Mouse (Mus musculus) layer of hippocampus, postnatal 10 days (tissue): Measurements from ENCODE around the gene Pkn2. TPM values are rescaled to one million over a fixed set of nuclear protein-coding genes. Genes with fewer than 3 reads are reported as not detected.

Source experiments
- DNase-seq, 2 experiments: peaks; one replicate each; pipeline ENCODE4 v3.0.0; 2021; ENCODE audit warnings: low spot score in 2 of 2
- total RNA-seq, 2 experiments: library from RNA; stranded (reverse); gene quantifications; 2 replicates each; pipeline ENCODE4 v1.2.3; 2021

Gene Pkn2
- total RNA-seq, 2 experiments from 2014 or later, result 25.1 to 29.8 TPM

- DNase-seq, result peak in 1 of 2 experiments; percentile 18
These were observed 137.6 kb downstream of the Pkn2 start for GRCm38 (mm10) chr3:142743973-142744898.

Other genes starting within 250 kb of the Pkn2 start
- gene Kyat3, start 181.0 kb downstream of the Pkn2 start, total RNA-seq, result 1 to 10 TPM; 3.9 to 4.8 TPM
- 10 to 100 TPM; 33.7 to 37.9 TPM for gene Gtf2b, start 117.0 kb downstream of the Pkn2 start, total RNA-seq